Mouse (Mus musculus) liver, embryonic 12.5 days (tissue): Measurements from ENCODE around the gene Glipr1. TPM values are rescaled to one million over a fixed set of nuclear protein-coding genes. Genes with fewer than 3 reads are reported as not detected.
"Not testable (repeated sequence)": the region's sequence is repeated elsewhere in the genome, so short reads cannot be mapped to it uniquely, and the experiment has no call there.

Experiments
- ATAC-seq: fragments of 200-750 bp; cut with Nextera tagmentation; 2 replicates; pipeline ENCODE4 v1.8.0; 2017; ENCODE audit warnings: moderate number of reproducible peaks, mild to moderate bottlenecking, moderate library complexity
- H3K27ac ChIP-seq: fragments of 300-500 bp; sonication (generic); 2 replicates; pipeline ENCODE4 v1.5.1; 2016; ENCODE audit warnings: mild to moderate bottlenecking
- H3K27me3 ChIP-seq: fragments of 300-500 bp; sonication (generic); replicated peaks from 2 replicates; pipeline ENCODE4 v1.6.1; 2016; ENCODE audit warnings: mild to moderate bottlenecking, moderate library complexity
- H3K36me3 ChIP-seq: fragments of 300-500 bp; sonication (generic); 2 replicates; pipeline ENCODE4 v1.6.1; 2016; ENCODE audit warnings: mild to moderate bottlenecking, moderate library complexity
- H3K4me1 ChIP-seq: fragments of 300-500 bp; sonication (generic); 2 replicates; pipeline ENCODE4 v1.6.1; 2016
- H3K4me2 ChIP-seq: fragments of 300-500 bp; sonication (generic); 2 replicates; pipeline ENCODE4 v1.6.1; 2016; ENCODE audit warnings: mild to moderate bottlenecking, moderate library complexity
- H3K4me3 ChIP-seq: fragments of 300-500 bp; sonication (generic); 2 replicates; pipeline ENCODE4 v1.5.1; 2016; ENCODE audit warnings: mild to moderate bottlenecking, moderate library complexity
- H3K9ac ChIP-seq: fragments of 300-500 bp; sonication (generic); 2 replicates; pipeline ENCODE4 v1.6.1; 2016; ENCODE audit warnings: mild to moderate bottlenecking, moderate library complexity
- H3K9me3 ChIP-seq: fragments of 300-500 bp; sonication (generic); replicated peaks from 2 replicates; pipeline ENCODE4 v1.6.1; 2016; ENCODE audit warnings: mild to moderate bottlenecking, moderate library complexity
- WGBS: fragments of 180-500 bp; shearing (Covaris S2); methylation state at CpG from one replicate; pipeline ENCODE4 v1.1.7; 2016; ENCODE audit not compliant: insufficient replicate concordance; 5-methylcytosine and 5-hydroxymethylcytosine counted together
- polyA plus RNA-seq: library from polyadenylated mRNA; unstranded; fragments of >200 nt; fragmentation: Nextera tagmentation; extraction: Ambion mirVana; gene quantifications from 2 replicates; pipeline ENCODE4 v1.2.1, GENCODE M21; 2016

Gene Glipr1
- 6.3 and 6.9 TPM in 2 replicates for polyA plus RNA-seq

GRCm38 (mm10) chr10:112002544-112003215, at the start of gene Glipr1:
TSS of gene Glipr1 (minus strand) at chr10:112002631.
- H3K9ac ChIP-seq = no peak within 1 kb of the TSS
- no peaks in the 10 kb centered on the region for H3K27me3 ChIP-seq
- peaks cover 34% of the 10 kb centered on the region for H3K4me1 ChIP-seq
- ATAC-seq = peak; percentile 62
- H3K4me2 ChIP-seq = peak within 1 kb of the TSS; percentile 52
- no peak within 1 kb of the TSS for H3K4me3 ChIP-seq
- no peaks in the 10 kb centered on the region for H3K9me3 ChIP-seq
- H3K27ac ChIP-seq = peak within 1 kb of the TSS; percentile 45
- no peaks in the 10 kb centered on the region for H3K36me3 ChIP-seq
- WGBS = 19% methylated on average over 9 of the region's 9 CpGs

- H3K4me3 ChIP-seq, ATAC-seq, H3K9ac ChIP-seq, H3K9me3 ChIP-seq, H3K4me2 ChIP-seq, H3K4me1 ChIP-seq, H3K36me3 ChIP-seq, H3K27me3 ChIP-seq, H3K27ac ChIP-seq: not testable (repeated sequence)
- WGBS = 36% methylated on average over 2 of the region's 2 CpGs
Measured at GRCm38 (mm10) chr10:112051956-112052355, 49.5 kb upstream of the Glipr1 start.

- Histone ChIP-seq H3K27ac (no peak overlapping the region), H3K4me2 (no peak overlapping the region), H3K4me3 (no peak overlapping the region), H3K9ac (no peak overlapping the region), H3K4me1 (no peaks in the 10 kb centered on the region), H3K27me3 (no peaks in the 10 kb centered on the region), H3K9me3 (no peaks in the 10 kb centered on the region), H3K36me3 (no peaks in the 10 kb centered on the region)
- no peak for ATAC-seq
Measured at GRCm38 (mm10) chr10:112051220-112051619, 48.8 kb upstream of the Glipr1 start.

- ATAC-seq, H3K4me1 ChIP-seq, H3K4me2 ChIP-seq, H3K27me3 ChIP-seq, H3K9me3 ChIP-seq, H3K9ac ChIP-seq, H3K27ac ChIP-seq, H3K36me3 ChIP-seq, H3K4me3 ChIP-seq: not testable (repeated sequence)
- WGBS = 68% methylated on average over 14 of the region's 14 CpGs
Measured at GRCm38 (mm10) chr10:112044283-112044682, 41.9 kb upstream of the Glipr1 start.

- not testable (repeated sequence) for H3K27ac ChIP-seq, H3K4me2 ChIP-seq, H3K9me3 ChIP-seq, ATAC-seq, H3K9ac ChIP-seq, H3K4me1 ChIP-seq, H3K4me3 ChIP-seq, H3K36me3 ChIP-seq, H3K27me3 ChIP-seq
- 57% methylated on average over 9 of the region's 9 CpGs for WGBS
Measured at GRCm38 (mm10) chr10:112043523-112043922, 41.1 kb upstream of the Glipr1 start.

- not testable (repeated sequence) for H3K4me1 ChIP-seq, H3K36me3 ChIP-seq, H3K9ac ChIP-seq, H3K27ac ChIP-seq, H3K27me3 ChIP-seq, H3K4me3 ChIP-seq, H3K9me3 ChIP-seq, H3K4me2 ChIP-seq, ATAC-seq
- 62% methylated on average over 3 of the region's 3 CpGs for WGBS
Measured at GRCm38 (mm10) chr10:112028689-112029088, 26.3 kb upstream of the Glipr1 start.

GRCm38 (mm10) chr10:112023585-112023984, 21.2 kb upstream of the Glipr1 start:
- Histone ChIP-seq H3K4me3 (no peak overlapping the region), H3K27me3 (no peaks in the 10 kb centered on the region), H3K9ac (no peak overlapping the region), H3K4me1 (no peaks in the 10 kb centered on the region), H3K4me2 (no peak overlapping the region), H3K9me3 (no peaks in the 10 kb centered on the region), H3K36me3 (no peaks in the 10 kb centered on the region), H3K27ac (no peak overlapping the region)
- no peak for ATAC-seq
- WGBS = 39% methylated on average over 2 of the region's 2 CpGs

- not testable (repeated sequence) for H3K9me3 ChIP-seq, H3K27ac ChIP-seq, H3K36me3 ChIP-seq, H3K4me3 ChIP-seq, H3K4me2 ChIP-seq, H3K27me3 ChIP-seq, ATAC-seq, H3K9ac ChIP-seq, H3K4me1 ChIP-seq
- 49% methylated on average over 1 of the region's 1 CpGs for WGBS
Measured at GRCm38 (mm10) chr10:112009511-112009910, 7.1 kb upstream of the Glipr1 start.

GRCm38 (mm10) chr10:112001756-112002520, 493 bp downstream of the Glipr1 start:
- no peak overlapping the region for H3K9ac ChIP-seq
- ATAC-seq = peak; percentile 31; the same call in 1 of the 2 replicates
- H3K9me3 ChIP-seq = no peaks in the 10 kb centered on the region
- no peaks in the 10 kb centered on the region for H3K36me3 ChIP-seq
- H3K4me1 ChIP-seq = peaks cover 38% of the 10 kb centered on the region
- peak overlapping the region; percentile 45 for H3K27ac ChIP-seq
- no peaks in the 10 kb centered on the region for H3K27me3 ChIP-seq
- 35% methylated on average over 9 of the region's 9 CpGs for WGBS
- peak overlapping the region; percentile 52 for H3K4me2 ChIP-seq
- no peak overlapping the region for H3K4me3 ChIP-seq

- ATAC-seq = peak; percentile 53; the same call in 1 of the 2 replicates
- Histone ChIP-seq H3K4me3 (no peak overlapping the region), H3K36me3 (no peaks in the 10 kb centered on the region), H3K4me1 (peaks cover 38% of the 10 kb centered on the region), H3K9me3 (no peaks in the 10 kb centered on the region), H3K27me3 (no peaks in the 10 kb centered on the region), H3K4me2 (peak overlapping the region; percentile 52; the same call in 1 of the 2 replicates), H3K9ac (no peak overlapping the region), H3K27ac (no peak overlapping the region)
- WGBS = 69% methylated on average over 2 of the region's 2 CpGs
Measured at GRCm38 (mm10) chr10:112001350-112001749, 1.1 kb downstream of the Glipr1 start.

GRCm38 (mm10) chr10:112000568-112000967, 1.9 kb downstream of the Glipr1 start:
- Histone ChIP-seq H3K4me2 (0 out of 2 replicates have a peak overlapping the region, but pooled peaks have one; percentile 6), H3K9ac (no peak overlapping the region), H3K9me3 (no peaks in the 10 kb centered on the region), H3K4me1 (peaks cover 38% of the 10 kb centered on the region), H3K27ac (no peak overlapping the region), H3K36me3 (no peaks in the 10 kb centered on the region), H3K4me3 (no peak overlapping the region), H3K27me3 (no peaks in the 10 kb centered on the region)
- 36% methylated on average over 5 of the region's 5 CpGs for WGBS
- peak; percentile 33; the same call in 1 of the 2 replicates for ATAC-seq

- ATAC-seq = no peak
- Histone ChIP-seq H3K4me1 (peaks cover 38% of the 10 kb centered on the region), H3K27me3 (no peaks in the 10 kb centered on the region), H3K9ac (no peak overlapping the region), H3K4me3 (no peak overlapping the region), H3K27ac (no peak overlapping the region), H3K36me3 (no peaks in the 10 kb centered on the region), H3K4me2 (no peak overlapping the region), H3K9me3 (no peaks in the 10 kb centered on the region)
- 48% methylated on average over 3 of the region's 3 CpGs for WGBS
Measured at GRCm38 (mm10) chr10:111999765-112000164, 2.7 kb downstream of the Glipr1 start.
